Mouse (Mus musculus) olfactory bulb, adult 2 months (tissue): Measurements from ENCODE around the gene Ppp1ca. TPM values are rescaled to one million over a fixed set of nuclear protein-coding genes. Genes with fewer than 3 reads are reported as not detected.
A peak's percentile ranks its signal among the peaks of the same experiment; 100 is the strongest.

Experiments used
- H3K27ac ChIP-seq: fragments of 200-500 bp; 2 replicates; pipeline ENCODE4 v1.5.1; 2012; ENCODE audit warnings: low read depth, low read length; ENCODE audit not compliant: insufficient read depth
- H3K4me1 ChIP-seq: fragments of 200-500 bp; 2 replicates; pipeline ENCODE4 v1.6.1; 2012; ENCODE audit warnings: low read length; ENCODE audit not compliant: control insufficient read depth, insufficient read depth
- H3K4me3 ChIP-seq: fragments of 200-500 bp; 2 replicates; pipeline ENCODE4 v1.5.1; 2012; ENCODE audit warnings: mild to moderate bottlenecking, low read depth, low read length, moderate library complexity; ENCODE audit not compliant: insufficient read depth
- CTCF ChIP-seq: fragments of 200-500 bp; IDR thresholded peaks from 2 replicates; pipeline ENCODE4 v1.5.1; 2012; ENCODE audit warnings: low read depth, mild to moderate bottlenecking, low read length, moderate library complexity; ENCODE audit not compliant: insufficient read depth
- POLR2A ChIP-seq: fragments of 200-500 bp; IDR thresholded peaks from 2 replicates; pipeline ENCODE4 v1.6.1; 2012; ENCODE audit warnings: mild to moderate bottlenecking, low read depth, low read length, moderate library complexity; ENCODE audit not compliant: insufficient read depth
- WGBS: fragments of 180-500 bp; shearing (Covaris S2); methylation state at CpG from one replicate; pipeline ENCODE4 v1.1.7; 2018; 5-methylcytosine and 5-hydroxymethylcytosine counted together
- polyA plus RNA-seq: library from polyadenylated mRNA; stranded (reverse); fragments of >200 nt; gene quantifications from 2 replicates; pipeline ENCODE4 v1.2.4, GENCODE M21; 2012; ENCODE audit warnings: low replicate concordance; ENCODE audit not compliant: missing spikeins, insufficient read depth, insufficient read length

Ppp1ca gene
- polyA plus RNA-seq, 1 experiment: 405 TPM

DNA sequence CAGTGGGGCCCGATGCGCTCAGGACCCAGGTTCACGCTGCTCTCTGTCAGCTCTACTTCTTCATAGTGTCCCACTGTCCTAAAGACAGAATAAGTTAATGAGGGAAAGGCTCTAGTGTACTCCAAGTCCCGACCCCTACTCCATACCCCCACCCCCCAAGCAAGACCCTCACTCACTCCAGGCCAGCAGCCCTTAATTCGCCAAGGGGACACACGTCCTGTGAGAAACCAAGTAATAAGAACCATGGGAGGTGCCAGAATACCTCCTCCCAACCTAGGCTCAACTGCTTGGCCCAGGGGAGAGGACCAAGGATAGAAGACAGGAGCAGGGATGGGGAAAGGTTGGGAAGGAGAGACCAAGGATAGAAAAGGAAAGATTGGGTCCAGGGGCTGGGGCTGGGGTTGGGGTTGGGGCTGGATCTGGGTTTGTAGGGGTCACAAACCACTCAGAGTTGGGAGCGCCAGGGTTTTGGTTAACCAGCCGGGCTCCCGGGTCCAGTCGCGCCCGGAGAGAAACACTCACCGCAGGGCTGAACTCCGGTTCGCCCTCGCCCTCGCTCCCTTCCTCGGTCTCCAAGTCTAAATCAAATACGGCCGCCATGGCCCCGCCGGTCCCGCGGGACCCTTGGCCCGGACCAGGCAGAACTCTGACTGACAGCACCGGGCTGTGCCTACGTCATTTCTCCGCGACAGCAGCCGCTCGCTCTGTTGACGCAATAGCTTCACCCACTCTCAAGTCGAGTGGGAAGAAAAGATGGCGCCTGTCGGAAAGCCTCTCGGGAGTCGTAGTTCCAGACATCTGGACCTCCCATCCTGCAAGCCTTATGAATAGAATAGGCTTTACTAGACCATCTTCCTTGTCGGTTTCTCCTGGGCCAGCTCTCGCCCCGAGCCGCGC, 29.0 kb upstream of the Ppp1ca start, which contains the start of gene Rps6kb2:
Gene Rps6kb2 (minus strand): TSS at position 709 of the 897 bp plus-strand sequence.
- peaks cover 8% of the 10 kb centered on the region for H3K4me1 ChIP-seq
- 5% methylated on average over 42 of the region's 42 CpGs for WGBS
- peak within 1 kb of the TSS; percentile 63 for H3K4me3 ChIP-seq
- H3K27ac ChIP-seq: peak within 1 kb of the TSS; percentile 85
- TF ChIP-seq POLR2A (peak; percentile 54; the same call in 1 of the 2 replicates), CTCF (no peak)

- H3K4me3 ChIP-seq: peak overlapping the region; percentile 63
- peak overlapping the region; percentile 85 for H3K27ac ChIP-seq
- WGBS: 24% methylated on average over 4 of the region's 4 CpGs
- TF ChIP-seq CTCF: no peak
- no peak for TF ChIP-seq POLR2A
- H3K4me1 ChIP-seq: peaks cover 8% of the 10 kb centered on the region
Observed at GRCm38 (mm10) chr19:4163543-4163887, 28.4 kb upstream of the Ppp1ca start.

DNA sequence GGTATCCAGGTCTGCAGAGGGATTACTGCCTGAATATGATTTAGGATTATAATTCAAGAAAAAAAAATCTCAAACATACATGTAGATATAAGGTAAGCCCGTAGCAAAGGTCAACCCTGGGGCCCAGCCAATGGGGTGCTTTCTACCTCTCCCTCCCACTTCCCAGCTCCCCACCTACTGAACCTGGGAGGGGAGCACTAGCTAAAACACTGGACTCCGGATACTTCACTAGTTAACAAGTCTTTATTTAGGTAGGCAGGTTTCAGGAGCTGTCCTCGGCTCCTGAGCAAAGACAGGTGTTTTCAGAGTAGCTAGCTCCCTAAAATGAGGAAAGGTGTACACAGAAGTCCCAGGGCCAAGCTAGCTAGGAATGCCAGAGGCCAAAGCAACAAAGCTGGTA, 27.8 kb upstream of the Ppp1ca start:
- no peak overlapping the region for H3K27ac ChIP-seq

DNA sequence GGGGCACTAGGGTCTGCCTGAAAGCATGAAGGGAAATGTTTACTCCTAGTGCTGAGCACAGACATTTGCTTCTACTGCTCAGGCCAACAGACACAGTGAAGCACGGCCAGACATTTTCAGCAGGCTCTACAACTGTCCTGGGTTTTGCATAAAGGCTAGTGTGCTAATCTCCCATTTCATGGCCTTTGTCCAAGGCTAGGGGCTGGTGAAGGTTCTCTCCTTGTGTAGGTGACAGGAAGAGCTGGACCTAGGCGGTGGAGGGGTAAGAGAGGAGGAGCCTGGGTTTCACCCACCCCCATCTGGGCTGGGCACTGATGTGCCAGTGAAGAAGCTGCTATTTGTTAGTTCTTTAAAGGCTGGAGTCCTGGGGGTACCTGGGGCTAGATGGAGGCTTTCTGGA, 27.1 kb upstream of the Ppp1ca start:
- 72% methylated on average over 2 of the region's 2 CpGs for WGBS
- H3K4me1 ChIP-seq: peaks cover 10% of the 10 kb centered on the region
- no peak overlapping the region for H3K4me3 ChIP-seq
- H3K27ac ChIP-seq: no peak overlapping the region
- TF ChIP-seq CTCF (no peak), POLR2A (no peak)

More for the DNA sequence above, 27.8 kb upstream of the Ppp1ca start:
- TF ChIP-seq CTCF (no peak), POLR2A (no peak)
- 82% methylated on average over 3 of the region's 3 CpGs for WGBS
- Histone ChIP-seq H3K4me3 (no peak overlapping the region), H3K4me1 (peaks cover 8% of the 10 kb centered on the region)

DNA sequence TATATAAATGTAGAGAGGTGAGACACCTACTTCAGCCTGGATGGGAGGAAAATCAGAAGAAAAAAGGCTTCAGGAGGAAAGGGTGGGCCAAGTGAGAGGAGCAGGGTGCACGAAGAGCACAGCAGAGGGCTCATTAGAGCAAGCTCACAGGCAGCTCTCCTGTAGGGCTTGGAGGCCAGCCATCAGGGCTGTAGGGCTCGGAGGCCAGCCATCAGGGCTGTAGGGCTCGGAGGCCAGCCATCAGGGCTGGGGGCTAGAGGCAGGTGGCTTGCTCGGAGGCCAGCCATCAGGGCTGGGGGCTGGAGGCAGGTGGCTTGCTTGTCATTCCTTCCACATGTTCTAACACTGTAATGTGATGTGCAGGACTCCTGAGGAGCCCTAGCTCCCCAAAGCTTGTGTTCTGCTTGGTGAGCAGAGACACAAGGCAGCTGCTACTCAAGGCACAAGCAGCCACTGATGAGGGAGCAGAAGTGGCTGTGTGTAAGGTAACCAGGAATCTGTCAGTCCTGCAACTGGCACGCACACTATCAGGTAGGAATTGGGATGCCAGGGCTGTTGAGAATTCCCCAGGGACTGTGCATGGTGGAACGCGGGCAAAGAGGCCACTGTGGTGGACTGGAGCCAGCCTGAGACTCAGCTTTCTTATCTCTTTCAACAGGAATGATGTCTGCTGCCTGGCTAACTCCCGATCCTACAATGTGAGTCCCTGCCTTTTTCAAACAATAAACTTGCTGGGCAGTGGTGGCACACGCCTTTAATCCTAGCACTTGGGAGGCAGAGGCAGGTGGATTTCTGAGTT, 25.0 kb upstream of the Ppp1ca start:
- TF ChIP-seq POLR2A (no peak), CTCF (no peak)
- Histone ChIP-seq H3K27ac (no peak overlapping the region), H3K4me1 (peaks cover 16% of the 10 kb centered on the region), H3K4me3 (no peak overlapping the region)
- 79% methylated on average over 9 of the region's 9 CpGs for WGBS

- Histone ChIP-seq H3K4me3 (peak overlapping the region; percentile 67), H3K4me1 (peaks cover 7% of the 10 kb centered on the region), H3K27ac (peak overlapping the region; percentile 88)
- peak; percentile 76 for TF ChIP-seq CTCF
- peak; percentile 90 for TF ChIP-seq POLR2A
- WGBS: under 1% methylated on average over 43 of the region's 43 CpGs
Observed at GRCm38 (mm10) chr19:4169378-4169784, 22.5 kb upstream of the Ppp1ca start.

DNA sequence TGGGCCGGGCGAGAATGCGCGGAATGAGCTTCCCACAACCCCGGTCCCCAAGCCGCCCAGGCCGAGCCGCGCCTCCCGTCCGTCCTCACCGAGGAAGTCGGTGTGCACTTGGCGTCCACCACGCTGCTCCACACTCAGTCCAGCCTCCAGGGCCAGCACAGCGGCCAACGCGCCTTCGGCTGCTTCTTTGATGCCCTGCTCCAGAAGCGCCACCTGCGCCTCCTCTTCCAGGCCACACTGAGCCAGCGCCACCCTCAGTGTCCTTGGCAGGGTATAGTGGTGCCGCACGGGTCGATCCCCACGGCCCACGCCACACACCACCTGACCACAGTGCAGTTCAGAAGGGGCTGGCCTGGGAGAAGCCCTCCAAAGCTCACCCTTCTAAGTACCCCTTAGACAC, 22.1 kb upstream of the Ppp1ca start:
- TF ChIP-seq POLR2A (no peak), CTCF (no peak; the same call in 1 of the 2 replicates)
- peak overlapping the region; percentile 67 for H3K4me3 ChIP-seq
- 4% methylated on average over 27 of the region's 27 CpGs for WGBS
- peak overlapping the region; percentile 88 for H3K27ac ChIP-seq
- peaks cover 7% of the 10 kb centered on the region for H3K4me1 ChIP-seq

DNA sequence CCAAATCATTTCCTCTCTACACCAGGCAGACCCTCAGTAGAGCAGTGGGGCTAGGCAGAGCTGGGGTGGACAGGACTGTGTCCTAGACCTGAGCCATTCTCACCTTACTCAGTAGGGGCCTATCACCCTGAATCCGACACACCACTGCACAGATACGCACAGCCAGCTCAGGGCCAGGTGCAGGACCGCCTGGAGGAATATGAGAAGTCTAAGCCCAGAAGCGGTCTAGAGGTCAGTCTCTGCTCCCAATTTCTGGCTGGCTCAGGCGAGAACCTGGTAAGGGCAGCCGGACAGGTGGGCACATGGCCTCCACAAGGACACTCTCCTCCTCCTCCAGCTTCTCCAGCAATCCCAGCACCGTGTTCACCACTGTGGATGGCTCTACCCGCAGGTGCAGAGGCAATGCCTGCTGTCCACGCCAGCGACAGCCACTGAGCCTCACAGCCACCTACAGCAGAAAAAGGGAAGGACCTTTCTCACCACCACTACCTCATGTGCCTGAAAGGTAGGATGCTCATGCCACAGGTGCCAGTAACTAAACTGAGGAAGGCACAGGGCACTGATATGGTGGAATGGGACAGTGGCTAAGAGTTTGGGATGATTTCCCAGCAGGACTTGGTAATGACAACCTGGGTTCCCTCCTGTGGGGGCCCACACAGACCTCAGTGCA, 21.0 kb upstream of the Ppp1ca start:
- TF ChIP-seq CTCF: no peak
- TF ChIP-seq POLR2A: no peak
- no peak overlapping the region for H3K4me3 ChIP-seq
- H3K4me1 ChIP-seq: peaks cover 15% of the 10 kb centered on the region
- no peak overlapping the region for H3K27ac ChIP-seq
- WGBS: 94% methylated on average over 10 of the region's 10 CpGs
